Mouse (Mus musculus): ENCODE measurements around the gene Trpv4. TPM values are rescaled to one million over a fixed set of nuclear protein-coding genes. Genes with fewer than 3 reads are reported as not detected.

Gene Trpv4
- polyA plus RNA-seq, 1 experiment: 1.3 TPM

DNA sequence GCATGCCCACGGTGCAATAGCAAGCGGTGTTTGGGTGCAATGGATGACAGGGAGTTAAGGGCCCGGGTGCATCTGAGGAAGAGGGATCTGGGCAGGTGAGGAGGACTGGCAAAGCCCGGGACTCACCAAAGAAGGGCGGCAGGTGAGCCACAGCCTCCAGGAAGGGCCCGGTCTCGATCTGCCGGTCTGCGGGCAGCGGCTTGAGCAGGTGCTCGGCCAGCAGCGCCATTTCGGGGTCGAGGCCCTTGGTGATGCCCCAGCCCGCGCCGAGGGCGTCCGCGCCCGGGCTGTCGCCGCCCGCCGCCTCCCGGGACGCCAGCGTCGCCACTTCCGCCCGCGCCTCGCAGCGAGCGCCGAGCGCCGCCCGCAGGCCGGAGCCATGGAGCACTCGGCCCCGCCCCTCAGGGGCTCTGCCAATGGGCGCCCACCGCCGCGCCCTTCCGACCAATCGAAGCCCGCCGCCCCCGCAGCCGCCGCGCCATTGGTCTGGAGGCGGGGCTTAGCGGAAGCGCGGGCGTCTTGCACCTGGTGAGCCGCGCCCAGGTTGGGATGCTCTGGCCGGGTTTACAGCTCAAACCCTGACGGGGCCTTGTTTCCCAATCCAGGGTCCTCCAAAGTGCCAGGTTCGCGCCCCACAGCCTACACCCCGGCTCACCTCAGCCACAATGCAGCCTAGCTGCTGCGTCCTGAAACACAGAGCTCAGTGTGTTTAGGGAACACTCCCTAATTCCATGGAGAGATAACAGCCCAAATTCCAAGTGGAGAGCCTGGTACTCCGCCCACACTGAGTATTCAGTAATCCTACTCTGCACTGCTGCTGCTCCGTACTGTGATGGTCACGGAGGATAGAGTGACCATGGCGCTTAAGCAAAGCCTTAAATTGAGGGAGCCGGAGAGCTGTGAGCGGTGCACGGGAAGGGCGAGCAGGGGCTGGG is 32.7 kb upstream of the Trpv4 start, which contains the start of gene Gltp:
TSS of gene Gltp (minus strand) at position 352 of the 935 bp plus-strand sequence.
- H3K27ac ChIP-seq (ENCODE audit: control insufficient read depth, insufficient read depth, low read depth, low read length, poor library complexity): peak within 1 kb of the TSS; percentile 69
- 7% methylated on average over 75 of the region's 75 CpGs for WGBS
- H3K4me3 ChIP-seq (replicated peaks; ENCODE audit: control insufficient read depth, low read depth, low read length): peak within 1 kb of the TSS; percentile 91
- TF ChIP-seq POLR2A (IDR thresholded peaks at IDR 0.05; ENCODE audit: borderline replicate concordance, control insufficient read depth, low read depth, low read length): peak; percentile 82; the same call in 1 of the 2 replicates
- peak; percentile 6; the same call in 1 of the 2 replicates for TF ChIP-seq CTCF (IDR thresholded peaks at IDR 0.05; ENCODE audit: control insufficient read depth, insufficient read depth, low read length)
- peaks cover 4% of the 10 kb centered on the region for H3K4me1 ChIP-seq (ENCODE audit: control insufficient read depth, insufficient read depth, low read length)

DNA sequence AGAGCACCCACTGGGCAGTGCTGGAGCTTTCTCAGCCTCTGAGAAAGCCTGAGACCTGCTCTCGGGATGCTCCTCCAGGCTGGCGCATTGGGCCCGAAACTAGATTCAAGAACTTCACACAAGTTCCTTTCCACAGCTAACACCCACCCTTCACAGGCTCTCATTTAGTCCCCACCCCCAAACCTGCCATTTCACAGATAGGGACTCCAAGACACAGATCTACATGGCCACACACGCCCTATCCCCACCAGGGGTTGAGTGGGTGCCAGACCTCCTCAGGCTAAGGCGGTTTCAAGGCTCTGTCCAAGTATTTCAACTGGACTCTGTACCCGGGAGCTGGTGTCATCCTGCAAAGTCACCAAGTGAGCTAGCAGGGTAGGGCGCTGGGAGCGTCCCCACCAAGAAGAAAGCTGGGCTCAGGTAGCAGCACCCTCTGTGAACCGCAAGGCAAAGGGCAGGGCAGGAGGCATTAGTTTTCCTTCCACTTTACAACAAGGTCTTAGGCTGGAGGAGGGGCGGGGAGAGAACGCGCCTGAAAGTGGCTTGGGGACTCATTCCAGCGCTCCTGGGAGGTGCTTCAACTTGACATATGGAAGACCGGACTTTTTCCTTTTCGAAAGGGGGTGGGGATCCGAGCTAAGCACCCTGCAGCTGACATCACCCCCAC is 31.6 kb upstream of the Trpv4 start:
- Histone ChIP-seq H3K4me3 (replicated peaks; ENCODE audit: control insufficient read depth, low read depth, low read length) (peak overlapping the region; percentile 91), H3K27ac (ENCODE audit: control insufficient read depth, insufficient read depth, low read depth, low read length, poor library complexity) (peak overlapping the region; percentile 24; the same call in 1 of the 2 replicates), H3K4me1 (ENCODE audit: control insufficient read depth, insufficient read depth, low read length) (peaks cover 7% of the 10 kb centered on the region)
- 5% methylated on average over 16 of the region's 16 CpGs for WGBS
- TF ChIP-seq CTCF (IDR thresholded peaks at IDR 0.05; ENCODE audit: control insufficient read depth, insufficient read depth, low read length) (no peak), POLR2A (IDR thresholded peaks at IDR 0.05; ENCODE audit: borderline replicate concordance, control insufficient read depth, low read depth, low read length) (no peak)

DNA sequence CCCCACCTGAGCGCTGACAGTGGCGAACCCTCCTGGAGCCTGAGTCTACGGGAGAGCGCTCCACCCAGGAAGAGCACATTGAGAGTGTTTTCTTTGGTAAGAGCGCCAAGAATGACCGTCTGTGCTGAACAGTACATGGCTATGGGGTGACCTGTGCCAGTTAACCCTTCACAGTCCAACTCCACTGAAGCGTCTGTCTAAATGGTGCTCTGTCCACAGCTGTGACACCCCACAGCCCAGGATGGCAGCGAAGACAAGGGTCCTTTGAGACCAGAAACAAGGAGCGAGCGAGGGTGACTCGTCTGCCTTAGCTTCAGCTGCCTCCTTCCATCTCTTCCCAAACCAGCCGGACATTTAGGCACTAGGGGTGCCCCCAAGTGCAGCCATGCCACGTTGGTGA is 30.5 kb upstream of the Trpv4 start:
- TF ChIP-seq POLR2A (IDR thresholded peaks at IDR 0.05; ENCODE audit: borderline replicate concordance, control insufficient read depth, low read depth, low read length) (no peak), CTCF (IDR thresholded peaks at IDR 0.05; ENCODE audit: control insufficient read depth, insufficient read depth, low read length) (no peak)
- H3K27ac ChIP-seq (ENCODE audit: control insufficient read depth, insufficient read depth, low read depth, low read length, poor library complexity): no peak overlapping the region
- WGBS: 81% methylated on average over 13 of the region's 13 CpGs
- peaks cover 7% of the 10 kb centered on the region for H3K4me1 ChIP-seq (ENCODE audit: control insufficient read depth, insufficient read depth, low read length)
- H3K4me3 ChIP-seq (replicated peaks; ENCODE audit: control insufficient read depth, low read depth, low read length): no peak overlapping the region

DNA sequence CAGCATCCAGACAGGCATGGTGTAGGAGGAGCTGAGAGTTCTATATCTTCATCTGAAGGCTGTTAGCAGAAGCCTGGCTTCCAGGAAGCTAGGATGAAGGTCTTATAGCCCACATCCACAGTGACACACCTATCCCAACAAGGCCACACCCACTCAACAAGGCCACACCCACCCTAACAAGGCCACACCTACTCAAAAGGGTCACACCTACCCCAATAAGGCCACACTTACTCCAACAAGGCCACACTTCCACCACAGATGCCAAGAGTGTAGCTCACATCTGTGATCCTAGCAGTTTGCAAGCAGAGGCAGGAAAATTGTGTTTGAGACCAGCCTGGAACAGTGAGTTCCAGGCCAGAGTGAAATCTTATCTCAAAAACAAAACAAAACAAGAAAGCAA is 29.7 kb upstream of the Trpv4 start:
- peaks cover 8% of the 10 kb centered on the region for H3K4me1 ChIP-seq (ENCODE audit: control insufficient read depth, insufficient read depth, low read length)
- H3K4me3 ChIP-seq (replicated peaks; ENCODE audit: control insufficient read depth, low read depth, low read length): no peak overlapping the region

DNA sequence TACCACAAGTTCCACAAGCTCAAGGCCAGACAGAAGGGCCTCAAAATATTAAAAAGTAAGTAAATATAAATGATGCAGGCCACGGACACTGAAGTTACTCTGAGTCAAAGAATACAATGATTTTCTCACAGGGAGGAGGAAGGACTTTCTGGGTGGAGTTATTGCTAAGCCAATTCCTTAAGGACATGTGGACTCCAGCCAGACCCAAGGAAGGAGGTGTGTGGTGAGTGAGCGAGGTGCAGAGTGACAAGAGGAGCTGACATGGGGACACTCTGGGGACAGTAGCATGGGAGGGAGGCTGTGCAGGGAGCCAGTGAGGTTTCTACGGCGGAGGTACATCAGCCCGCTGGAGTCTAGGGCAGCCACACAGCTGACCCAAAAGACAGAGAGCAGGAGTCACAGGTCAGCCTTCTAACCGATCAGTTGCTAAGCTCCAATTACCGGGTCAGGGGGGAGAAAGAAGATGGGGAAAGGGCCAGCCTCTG is 28.5 kb upstream of the Trpv4 start:
- H3K27ac ChIP-seq (ENCODE audit: control insufficient read depth, insufficient read depth, low read depth, low read length, poor library complexity): no peak overlapping the region
- WGBS: 84% methylated on average over 7 of the region's 7 CpGs
- H3K4me1 ChIP-seq (ENCODE audit: control insufficient read depth, insufficient read depth, low read length): peaks cover 9% of the 10 kb centered on the region
- no peak overlapping the region for H3K4me3 ChIP-seq (replicated peaks; ENCODE audit: control insufficient read depth, low read depth, low read length)
- TF ChIP-seq POLR2A (IDR thresholded peaks at IDR 0.05; ENCODE audit: borderline replicate concordance, control insufficient read depth, low read depth, low read length) (no peak), CTCF (IDR thresholded peaks at IDR 0.05; ENCODE audit: control insufficient read depth, insufficient read depth, low read length) (no peak)

More for the DNA sequence above, 29.7 kb upstream of the Trpv4 start:
- H3K27ac ChIP-seq (ENCODE audit: control insufficient read depth, insufficient read depth, low read depth, low read length, poor library complexity): no peak overlapping the region
- TF ChIP-seq POLR2A (IDR thresholded peaks at IDR 0.05; ENCODE audit: borderline replicate concordance, control insufficient read depth, low read depth, low read length) (no peak), CTCF (IDR thresholded peaks at IDR 0.05; ENCODE audit: control insufficient read depth, insufficient read depth, low read length) (no peak)

DNA sequence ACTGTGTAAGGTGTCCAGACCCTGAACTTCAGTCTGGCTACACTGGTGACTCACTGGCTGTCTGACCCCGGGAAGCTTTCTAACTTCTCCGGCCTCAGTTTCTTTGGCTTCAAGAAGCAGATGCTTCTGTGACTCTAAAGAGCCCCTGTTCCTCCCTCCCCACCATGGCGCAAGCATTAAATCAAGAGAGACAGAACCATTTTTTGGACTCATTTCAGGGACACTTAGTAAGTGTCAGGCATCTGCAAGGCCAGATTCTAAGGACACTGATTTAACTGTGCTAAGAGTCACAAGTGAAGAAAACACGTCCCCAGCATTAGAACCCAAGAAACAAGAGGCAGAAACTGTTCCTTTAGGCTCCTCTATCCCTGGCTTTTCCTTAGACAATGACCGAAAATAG is 27.8 kb upstream of the Trpv4 start:
- Histone ChIP-seq H3K4me1 (ENCODE audit: control insufficient read depth, insufficient read depth, low read length) (peaks cover 6% of the 10 kb centered on the region), H3K27ac (ENCODE audit: control insufficient read depth, insufficient read depth, low read depth, low read length, poor library complexity) (no peak overlapping the region), H3K4me3 (replicated peaks; ENCODE audit: control insufficient read depth, low read depth, low read length) (no peak overlapping the region)
- no peak for TF ChIP-seq POLR2A (IDR thresholded peaks at IDR 0.05; ENCODE audit: borderline replicate concordance, control insufficient read depth, low read depth, low read length)
- TF ChIP-seq CTCF (IDR thresholded peaks at IDR 0.05; ENCODE audit: control insufficient read depth, insufficient read depth, low read length): no peak
- 83% methylated on average over 5 of the region's 5 CpGs for WGBS

DNA sequence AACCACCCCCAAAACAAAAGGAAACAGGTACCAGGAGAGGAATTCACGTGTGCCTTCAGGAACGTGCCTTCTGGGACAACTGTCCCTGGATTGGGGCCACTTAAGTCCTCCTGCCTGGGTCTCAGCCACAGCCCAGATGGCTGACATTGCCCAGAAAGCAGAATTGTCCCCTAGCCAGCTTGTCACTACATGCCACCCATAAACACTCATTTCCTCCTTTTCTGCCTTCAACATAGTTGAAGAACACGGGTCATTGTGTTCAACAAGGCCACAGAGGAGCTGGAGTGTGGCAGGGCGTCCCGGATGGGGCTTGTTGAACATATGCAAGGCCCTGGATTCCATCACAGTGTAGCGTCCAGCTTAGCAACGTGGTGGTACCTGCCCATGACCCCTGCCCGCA is 23.5 kb upstream of the Trpv4 start:
- 37% methylated on average over 8 of the region's 8 CpGs for WGBS
- no peak overlapping the region for H3K4me3 ChIP-seq (replicated peaks; ENCODE audit: control insufficient read depth, low read depth, low read length)
- peak overlapping the region; percentile 14 for H3K27ac ChIP-seq (ENCODE audit: control insufficient read depth, insufficient read depth, low read depth, low read length, poor library complexity)
- H3K4me1 ChIP-seq (ENCODE audit: control insufficient read depth, insufficient read depth, low read length): peaks cover 5% of the 10 kb centered on the region
- TF ChIP-seq CTCF (IDR thresholded peaks at IDR 0.05; ENCODE audit: control insufficient read depth, insufficient read depth, low read length) (no peak), POLR2A (IDR thresholded peaks at IDR 0.05; ENCODE audit: borderline replicate concordance, control insufficient read depth, low read depth, low read length) (no peak)

DNA sequence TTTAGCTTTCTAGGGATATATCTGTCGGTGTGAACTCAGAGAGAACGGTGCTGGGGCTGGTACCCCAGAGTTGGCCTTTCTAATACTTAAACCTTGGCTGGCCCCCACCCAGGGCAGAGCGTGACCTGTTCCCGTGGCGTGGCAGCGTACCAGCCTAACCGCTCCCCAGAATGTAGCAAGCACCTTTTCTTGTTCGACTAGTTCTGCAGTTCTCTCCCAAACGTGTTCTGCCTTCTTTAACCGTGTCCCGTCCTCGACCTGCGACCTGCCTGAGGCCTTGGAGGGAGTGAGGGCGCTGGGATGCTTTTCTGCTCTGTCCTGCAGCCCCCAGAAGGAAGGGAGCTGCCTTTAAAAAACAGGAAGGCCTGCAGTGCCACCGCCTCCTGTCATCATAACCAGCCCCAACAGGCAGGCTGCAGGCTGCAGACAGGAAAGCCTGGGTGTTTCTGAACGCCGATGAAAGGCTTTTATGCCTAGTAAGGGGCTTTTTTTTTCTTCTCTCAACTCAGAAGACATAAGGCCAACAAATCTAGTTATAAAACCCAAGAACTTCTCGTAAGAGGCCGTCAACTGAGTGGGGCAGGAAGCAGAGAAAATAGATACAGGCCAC is 22.6 kb upstream of the Trpv4 start:
- Histone ChIP-seq H3K4me3 (replicated peaks; ENCODE audit: control insufficient read depth, low read depth, low read length) (no peak overlapping the region), H3K27ac (ENCODE audit: control insufficient read depth, insufficient read depth, low read depth, low read length, poor library complexity) (peak overlapping the region; percentile 32)
- 14% methylated on average over 19 of the region's 19 CpGs for WGBS

More for the DNA sequence above, 22.6 kb upstream of the Trpv4 start:
- peaks cover 5% of the 10 kb centered on the region for H3K4me1 ChIP-seq (ENCODE audit: control insufficient read depth, insufficient read depth, low read length)
- TF ChIP-seq POLR2A (IDR thresholded peaks at IDR 0.05; ENCODE audit: borderline replicate concordance, control insufficient read depth, low read depth, low read length) (no peak), CTCF (IDR thresholded peaks at IDR 0.05; ENCODE audit: control insufficient read depth, insufficient read depth, low read length) (no peak)
